Mouse (Mus musculus) heart, embryonic 15.5 days (tissue): Measurements from ENCODE around the gene Otud7a. TPM values are rescaled to one million over a fixed set of nuclear protein-coding genes. Genes with fewer than 3 reads are reported as not detected.

Experiments used
- ATAC-seq: fragments of 200-750 bp; cut with Nextera tagmentation; replicated peaks from 2 replicates; pipeline ENCODE4 v1.8.0; 2017; ENCODE audit warnings: low read depth, moderate TSS enrichment; ENCODE audit not compliant: insufficient number of reproducible peaks, insufficient read depth, low FRiP score
- H3K27ac ChIP-seq: fragments of 300-500 bp; sonication (generic); 2 replicates; pipeline ENCODE4 v1.5.1; 2015; ENCODE audit warnings: mild to moderate bottlenecking, inconsistent platforms
- H3K27me3 ChIP-seq: fragments of 300-500 bp; sonication (generic); 2 replicates; pipeline ENCODE4 v1.6.1; 2015; ENCODE audit warnings: inconsistent platforms
- H3K36me3 ChIP-seq: fragments of 300-500 bp; sonication (generic); 2 replicates; pipeline ENCODE4 v1.6.1; 2015; ENCODE audit warnings: mild to moderate bottlenecking, inconsistent platforms
- H3K4me1 ChIP-seq: fragments of 300-500 bp; sonication (generic); replicated peaks from 2 replicates; pipeline ENCODE4 v1.6.1; 2015; ENCODE audit warnings: inconsistent platforms
- H3K4me2 ChIP-seq: fragments of 300-500 bp; sonication (generic); 2 replicates; pipeline ENCODE4 v1.6.1; 2015; ENCODE audit warnings: inconsistent platforms, mild to moderate bottlenecking, moderate library complexity
- H3K4me3 ChIP-seq: fragments of 300-500 bp; sonication (generic); 2 replicates; pipeline ENCODE4 v1.5.1; 2015; ENCODE audit warnings: mild to moderate bottlenecking, inconsistent platforms
- H3K9ac ChIP-seq: fragments of 300-500 bp; sonication (generic); 2 replicates; pipeline ENCODE4 v1.6.1; 2015; ENCODE audit warnings: mild to moderate bottlenecking, inconsistent platforms
- H3K9me3 ChIP-seq: fragments of 300-500 bp; sonication (generic); replicated peaks from 2 replicates; pipeline ENCODE4 v1.6.1; 2016; ENCODE audit warnings: inconsistent platforms
- WGBS: fragments of 180-500 bp; shearing (Covaris S2); methylation state at CpG from one replicate; pipeline ENCODE4 v1.1.7; 2015; ENCODE audit warnings: mixed read lengths; 5-methylcytosine and 5-hydroxymethylcytosine counted together
- polyA plus RNA-seq: library from polyadenylated mRNA; unstranded; fragments of >200 nt; fragmentation: Nextera tagmentation; extraction: Ambion mirVana; gene quantifications from 2 replicates; pipeline ENCODE4 v1.2.1, GENCODE M21; 2015

The Otud7a gene
- polyA plus RNA-seq, 1 experiment from 2014 or later = 0.18 TPM

DNA sequence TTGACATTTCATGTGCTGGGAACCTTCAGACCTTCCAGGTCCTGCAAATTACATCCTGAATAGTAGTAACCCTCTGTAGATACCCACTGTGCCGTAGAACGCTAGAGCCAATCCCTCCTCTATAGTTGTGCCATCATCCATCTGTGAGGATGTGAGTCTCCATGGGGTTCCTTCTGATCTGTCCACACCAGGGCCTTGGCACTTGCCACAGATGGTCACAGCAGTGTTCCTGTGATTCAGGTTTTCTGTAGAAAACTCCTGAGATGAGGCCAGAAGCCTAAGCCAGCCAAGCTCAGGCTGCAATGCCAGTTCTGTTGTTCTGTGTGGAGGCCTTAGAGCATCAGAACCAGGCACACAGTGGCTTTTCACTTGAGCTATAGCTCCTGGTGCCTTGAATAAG is 63.5 kb downstream of the Otud7a start:
- ATAC-seq = no peak
- no peaks in the 10 kb centered on the region for H3K9me3 ChIP-seq
- no peak overlapping the region for H3K4me2 ChIP-seq
- 85% methylated on average over 2 of the region's 2 CpGs for WGBS
- H3K4me3 ChIP-seq = no peak overlapping the region
- H3K36me3 ChIP-seq = no peaks in the 10 kb centered on the region
- no peaks in the 10 kb centered on the region for H3K4me1 ChIP-seq
- H3K9ac ChIP-seq = no peak overlapping the region
- H3K27me3 ChIP-seq = no peaks in the 10 kb centered on the region
- no peak overlapping the region for H3K27ac ChIP-seq

GRCm38 (mm10) chr7:63509825-63510224 is 65.3 kb downstream of the Otud7a start:
- H3K27ac ChIP-seq = no peak overlapping the region
- no peak overlapping the region for H3K9ac ChIP-seq
- WGBS = 50% methylated on average over 1 of the region's 1 CpGs
- no peaks in the 10 kb centered on the region for H3K9me3 ChIP-seq
- no peaks in the 10 kb centered on the region for H3K36me3 ChIP-seq
- H3K4me1 ChIP-seq = no peaks in the 10 kb centered on the region
- ATAC-seq = no peak
- no peak overlapping the region for H3K4me2 ChIP-seq
- H3K4me3 ChIP-seq = no peak overlapping the region
- H3K27me3 ChIP-seq = no peaks in the 10 kb centered on the region

DNA sequence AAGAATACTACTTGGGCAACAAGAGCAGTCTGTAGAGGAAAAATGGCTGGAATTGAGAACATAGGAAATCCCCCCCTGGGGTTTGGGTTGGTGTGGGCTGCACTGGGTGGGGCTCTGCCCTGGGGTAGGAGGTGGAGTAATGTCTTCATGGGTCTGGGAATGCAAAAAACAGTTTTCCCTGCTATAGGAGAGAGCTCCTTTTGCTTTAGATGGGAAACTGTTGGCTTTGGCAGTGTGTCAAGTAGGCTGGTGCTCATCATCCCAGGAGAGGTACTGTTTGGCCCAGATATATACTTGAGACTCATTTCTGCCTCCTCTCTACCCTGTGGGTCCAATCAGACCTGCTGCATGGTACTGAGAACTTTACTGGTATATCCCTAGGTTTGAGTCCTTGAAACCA is 66.9 kb downstream of the Otud7a start:
- Histone ChIP-seq H3K4me2 (no peak overlapping the region), H3K9ac (no peak overlapping the region), H3K9me3 (no peaks in the 10 kb centered on the region), H3K27ac (no peak overlapping the region), H3K4me1 (no peaks in the 10 kb centered on the region), H3K27me3 (no peaks in the 10 kb centered on the region), H3K36me3 (no peaks in the 10 kb centered on the region), H3K4me3 (no peak overlapping the region)
- no peak for ATAC-seq

DNA sequence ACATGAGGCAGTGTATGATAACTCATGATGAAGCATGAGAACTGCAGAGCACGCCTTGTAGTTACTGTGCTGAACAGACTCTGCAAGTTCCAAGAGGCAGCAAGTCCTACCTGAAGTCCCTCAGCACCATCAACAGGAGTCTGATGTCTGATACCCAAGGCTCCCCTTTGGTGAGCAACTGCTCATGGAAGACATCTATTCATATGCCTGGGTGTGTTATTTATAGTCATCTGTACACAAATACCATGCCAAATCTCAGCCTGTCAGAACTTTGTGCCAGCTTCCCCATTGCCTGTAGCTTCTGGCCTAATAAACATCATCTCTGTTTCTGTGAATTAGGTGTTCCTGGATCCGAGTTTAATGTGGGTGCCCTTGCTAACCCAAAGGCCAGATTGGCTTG is 68.0 kb downstream of the Otud7a start:
- Histone ChIP-seq H3K27ac (no peak overlapping the region), H3K9ac (no peak overlapping the region), H3K4me1 (no peaks in the 10 kb centered on the region), H3K4me3 (no peak overlapping the region), H3K36me3 (no peaks in the 10 kb centered on the region), H3K27me3 (no peaks in the 10 kb centered on the region), H3K4me2 (no peak overlapping the region), H3K9me3 (no peaks in the 10 kb centered on the region)
- 52% methylated on average over 2 of the region's 2 CpGs for WGBS
- no peak for ATAC-seq

DNA sequence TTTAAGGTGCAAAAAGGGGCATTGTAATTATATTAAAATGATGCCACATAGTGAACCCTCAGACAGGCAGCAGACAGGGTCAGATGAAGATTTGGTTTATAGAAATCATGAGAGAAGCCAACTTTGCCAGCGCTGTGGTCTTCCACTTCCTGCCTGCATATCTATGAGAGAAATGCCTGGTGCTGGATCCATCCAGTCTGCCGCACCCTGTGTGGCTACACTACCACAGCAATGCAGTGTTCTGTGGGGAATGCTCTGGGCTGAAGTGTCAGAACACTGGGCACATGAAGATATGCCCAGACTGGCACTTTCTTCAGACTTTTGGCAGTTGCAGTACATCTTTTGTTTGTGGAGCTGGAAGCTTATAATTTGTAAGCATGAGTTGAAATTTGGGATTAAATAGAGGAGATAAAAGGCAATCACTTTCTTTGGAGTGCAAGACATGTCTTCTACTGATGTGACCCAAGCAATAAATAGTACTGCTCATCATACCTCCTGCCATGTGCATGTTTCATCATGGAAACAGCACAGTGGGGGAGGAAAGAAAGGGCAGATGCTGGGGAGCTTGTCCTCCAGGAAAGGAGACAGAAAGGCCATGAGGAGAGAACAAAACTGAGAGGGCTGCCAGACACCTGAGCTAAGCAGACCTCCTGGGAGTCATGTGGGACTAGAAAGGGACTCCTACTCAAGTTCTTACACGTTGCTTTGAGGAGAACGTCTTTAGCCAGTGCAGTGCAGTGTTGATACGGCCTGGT is 71.8 kb downstream of the Otud7a start:
- Histone ChIP-seq H3K27me3 (no peaks in the 10 kb centered on the region), H3K36me3 (no peaks in the 10 kb centered on the region), H3K27ac (no peak overlapping the region), H3K9ac (no peak overlapping the region), H3K4me3 (no peak overlapping the region), H3K4me1 (no peaks in the 10 kb centered on the region), H3K9me3 (no peaks in the 10 kb centered on the region), H3K4me2 (no peak overlapping the region)
- WGBS = 79% methylated on average over 5 of the region's 5 CpGs
- ATAC-seq = no peak

DNA sequence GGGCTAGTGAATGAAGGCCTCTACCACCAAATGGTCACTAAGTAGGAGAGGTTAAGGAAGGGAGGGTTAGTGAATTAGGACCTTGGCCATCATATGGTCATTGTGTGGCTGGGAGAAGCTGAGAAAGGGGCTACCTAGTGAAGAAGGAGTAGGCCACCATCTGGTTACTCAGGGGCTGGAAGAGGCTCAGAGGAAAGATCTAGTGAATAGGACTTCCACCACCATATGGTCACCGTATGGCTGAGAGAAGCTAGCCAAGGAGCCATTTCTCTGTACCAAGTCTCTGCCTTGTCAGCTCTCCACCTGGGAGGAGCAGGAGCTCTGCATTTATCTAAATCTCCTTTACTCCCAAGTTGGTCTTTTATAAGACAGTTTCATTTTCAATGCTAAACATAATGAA is 75.7 kb downstream of the Otud7a start:
- no peak overlapping the region for H3K9ac ChIP-seq
- H3K36me3 ChIP-seq = no peaks in the 10 kb centered on the region
- no peaks in the 10 kb centered on the region for H3K27me3 ChIP-seq
- ATAC-seq = no peak
- 64% methylated on average over 1 of the region's 1 CpGs for WGBS
- no peak overlapping the region for H3K4me2 ChIP-seq
- H3K9me3 ChIP-seq = no peaks in the 10 kb centered on the region
- no peak overlapping the region for H3K4me3 ChIP-seq
- no peak overlapping the region for H3K27ac ChIP-seq
- H3K4me1 ChIP-seq = no peaks in the 10 kb centered on the region

DNA sequence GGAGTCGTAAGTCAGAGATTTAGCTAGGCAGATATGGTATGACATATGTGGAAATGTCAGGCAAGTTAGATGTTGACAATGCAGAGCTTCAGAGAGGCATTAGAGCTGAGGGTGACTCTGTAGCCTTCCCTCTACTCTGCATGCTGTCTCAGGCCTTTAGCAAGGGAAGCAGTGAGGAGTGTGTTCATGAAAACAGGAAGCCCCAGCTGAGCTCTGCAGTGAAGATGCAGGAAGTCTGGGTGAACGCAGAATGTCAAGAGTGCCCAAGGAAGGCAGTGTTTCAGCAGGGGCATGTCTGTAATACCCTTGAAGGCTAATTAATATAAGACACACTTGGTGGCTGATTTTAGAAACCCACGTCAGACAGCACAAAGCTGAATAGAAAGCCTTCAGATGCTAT is 77.9 kb downstream of the Otud7a start:
- ATAC-seq = no peak
- Histone ChIP-seq H3K27me3 (no peaks in the 10 kb centered on the region), H3K9me3 (no peaks in the 10 kb centered on the region), H3K36me3 (no peaks in the 10 kb centered on the region), H3K4me2 (no peak overlapping the region), H3K27ac (no peak overlapping the region), H3K4me1 (no peaks in the 10 kb centered on the region), H3K9ac (no peak overlapping the region), H3K4me3 (no peak overlapping the region)
- 50% methylated on average over 3 of the region's 3 CpGs for WGBS

DNA sequence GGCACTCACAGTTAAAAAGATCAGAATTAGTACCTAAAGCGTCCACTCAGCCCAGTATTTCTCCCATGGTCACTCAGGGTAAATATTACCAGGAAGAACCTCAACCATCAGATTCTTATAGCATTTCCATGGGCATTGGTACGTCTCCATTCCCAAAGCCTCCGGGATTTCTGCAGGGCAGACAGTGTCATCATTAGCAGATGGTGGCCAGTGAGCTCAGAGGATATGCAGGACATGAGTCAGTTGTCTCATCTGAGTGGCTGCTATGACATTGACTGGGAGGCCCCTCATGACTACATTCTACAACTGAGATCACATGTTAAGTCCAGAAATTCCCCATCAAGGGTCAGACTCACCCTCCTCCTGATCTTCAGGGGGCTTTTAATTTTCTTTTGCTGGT is 78.5 kb downstream of the Otud7a start:
- no peak for ATAC-seq
- H3K27ac ChIP-seq = no peak overlapping the region
- no peaks in the 10 kb centered on the region for H3K4me1 ChIP-seq
- H3K4me3 ChIP-seq = no peak overlapping the region
- H3K27me3 ChIP-seq = no peaks in the 10 kb centered on the region
- no peaks in the 10 kb centered on the region for H3K36me3 ChIP-seq
- 78% methylated on average over 3 of the region's 3 CpGs for WGBS
- no peak overlapping the region for H3K9ac ChIP-seq
- H3K4me2 ChIP-seq = no peak overlapping the region
- H3K9me3 ChIP-seq = no peaks in the 10 kb centered on the region

DNA sequence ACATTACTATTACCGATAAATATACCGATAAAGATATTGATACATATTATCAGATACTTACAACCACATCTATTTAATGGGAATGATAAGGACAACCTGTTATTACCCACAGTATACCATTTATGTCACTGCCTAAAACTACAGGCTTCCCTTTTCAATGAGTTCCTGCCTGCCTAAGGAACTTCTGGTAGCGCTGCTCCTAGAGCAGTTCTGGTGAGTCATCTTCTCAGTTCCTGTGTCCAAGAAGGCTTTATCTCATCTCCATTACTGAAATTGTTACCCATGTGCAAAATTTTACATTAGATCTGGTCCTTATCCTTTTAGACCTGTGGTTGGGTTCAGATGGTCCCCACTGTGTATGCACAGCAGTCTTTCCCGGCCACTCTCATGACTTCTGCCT is 95.7 kb downstream of the Otud7a start:
- WGBS = 84% methylated on average over 4 of the region's 4 CpGs
- H3K9ac ChIP-seq = no peak overlapping the region
- no peaks in the 10 kb centered on the region for H3K36me3 ChIP-seq
- no peak for ATAC-seq
- H3K27me3 ChIP-seq = no peaks in the 10 kb centered on the region
- H3K9me3 ChIP-seq = no peaks in the 10 kb centered on the region
- H3K4me2 ChIP-seq = no peak overlapping the region
- H3K4me3 ChIP-seq = no peak overlapping the region
- H3K27ac ChIP-seq = no peak overlapping the region
- H3K4me1 ChIP-seq = no peaks in the 10 kb centered on the region

GRCm38 (mm10) chr7:63554457-63554856 is 109.9 kb downstream of the Otud7a start:
- no peak overlapping the region for H3K4me3 ChIP-seq
- H3K36me3 ChIP-seq = no peaks in the 10 kb centered on the region
- H3K4me1 ChIP-seq = no peaks in the 10 kb centered on the region
- H3K9me3 ChIP-seq = no peaks in the 10 kb centered on the region
- H3K4me2 ChIP-seq = no peak overlapping the region
- no peak overlapping the region for H3K27ac ChIP-seq
- H3K27me3 ChIP-seq = no peaks in the 10 kb centered on the region
- no peak overlapping the region for H3K9ac ChIP-seq
- WGBS = 75% methylated on average over 1 of the region's 1 CpGs
- ATAC-seq = no peak

DNA sequence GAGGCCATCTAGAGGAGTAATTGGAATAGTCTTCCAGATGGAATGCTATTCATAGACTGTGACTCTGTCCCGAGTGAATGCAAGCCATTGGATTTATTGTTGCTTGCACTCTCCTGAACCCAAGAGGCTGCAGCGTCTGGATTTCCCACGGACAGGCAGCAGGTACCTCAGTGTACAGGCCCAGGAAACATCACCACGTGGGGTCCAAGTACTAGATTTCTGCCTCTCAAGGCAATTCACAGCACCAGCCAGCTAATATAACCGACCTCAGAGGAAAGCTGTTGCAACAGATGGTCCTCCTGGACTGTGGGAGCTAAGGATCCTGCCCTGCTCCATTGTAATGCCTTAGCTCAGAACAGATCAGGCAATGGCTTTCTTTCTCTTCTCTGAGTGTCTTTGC is 111.8 kb downstream of the Otud7a start:
- no peaks in the 10 kb centered on the region for H3K9me3 ChIP-seq
- no peaks in the 10 kb centered on the region for H3K4me1 ChIP-seq
- no peaks in the 10 kb centered on the region for H3K27me3 ChIP-seq
- H3K27ac ChIP-seq = no peak overlapping the region
- H3K36me3 ChIP-seq = no peaks in the 10 kb centered on the region
- WGBS = 52% methylated on average over 5 of the region's 5 CpGs
- H3K9ac ChIP-seq = no peak overlapping the region
- ATAC-seq = no peak
- no peak overlapping the region for H3K4me3 ChIP-seq
- no peak overlapping the region for H3K4me2 ChIP-seq

GRCm38 (mm10) chr7:63558918-63559317 is 114.4 kb downstream of the Otud7a start:
- H3K4me1 ChIP-seq = no peaks in the 10 kb centered on the region
- no peaks in the 10 kb centered on the region for H3K9me3 ChIP-seq
- H3K27ac ChIP-seq = no peak overlapping the region
- ATAC-seq = no peak
- H3K27me3 ChIP-seq = no peaks in the 10 kb centered on the region
- H3K4me2 ChIP-seq = no peak overlapping the region
- H3K36me3 ChIP-seq = no peaks in the 10 kb centered on the region
- H3K4me3 ChIP-seq = no peak overlapping the region
- no peak overlapping the region for H3K9ac ChIP-seq
- 69% methylated on average over 3 of the region's 3 CpGs for WGBS
